Mouse (Mus musculus) B cell, adult 2 months (primary cell): ENCODE measurements around the gene Smco4.
"Not testable (repeated sequence)": the region's sequence is repeated elsewhere in the genome, so short reads cannot be mapped to it uniquely, and the experiment has no call there.

Experiments used
- DNase-seq, 2 experiments: peaks; one replicate each; pipeline ENCODE4 v3.0.0; 2022

Smco4 gene

DNA sequence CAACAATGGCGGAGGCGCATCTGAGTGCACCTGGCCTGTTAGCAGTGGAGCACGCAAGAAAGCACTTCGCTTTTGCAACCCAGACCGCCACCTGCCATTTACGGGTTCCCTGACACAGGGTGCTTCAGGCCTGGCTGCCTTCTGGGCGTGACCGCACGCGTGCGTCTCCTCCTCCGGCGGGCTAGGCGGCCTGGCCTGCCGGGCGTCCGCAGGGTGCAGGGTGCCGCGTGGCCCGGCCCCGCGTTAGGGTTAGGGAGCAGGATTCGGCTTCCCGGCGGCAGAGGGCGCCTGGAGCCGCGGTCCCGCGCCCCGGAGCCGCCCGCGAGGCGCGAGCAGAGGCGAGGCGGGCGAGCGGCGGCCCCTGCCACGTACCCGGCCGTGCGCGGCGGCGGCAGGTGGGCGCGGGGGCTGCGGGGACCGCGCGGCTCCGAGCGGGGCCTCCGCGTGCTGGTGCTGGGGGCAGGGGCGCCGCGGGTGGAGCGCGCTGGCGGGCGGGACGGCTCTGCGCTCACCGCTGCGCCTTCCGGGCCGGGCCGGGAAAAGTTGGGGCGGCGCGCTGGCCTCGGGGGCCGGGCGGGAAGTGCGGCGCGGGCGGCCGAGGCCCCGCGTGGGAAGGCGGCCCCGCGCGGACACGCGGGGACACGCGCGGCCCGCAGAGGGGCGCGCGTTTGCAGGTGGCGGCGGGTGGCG, at the start of gene Smco4:
Smco4 (plus strand) TSS at position 198 of the 690 bp plus-strand sequence.
- DNase-seq = peak; percentile 64 to 72

DNA sequence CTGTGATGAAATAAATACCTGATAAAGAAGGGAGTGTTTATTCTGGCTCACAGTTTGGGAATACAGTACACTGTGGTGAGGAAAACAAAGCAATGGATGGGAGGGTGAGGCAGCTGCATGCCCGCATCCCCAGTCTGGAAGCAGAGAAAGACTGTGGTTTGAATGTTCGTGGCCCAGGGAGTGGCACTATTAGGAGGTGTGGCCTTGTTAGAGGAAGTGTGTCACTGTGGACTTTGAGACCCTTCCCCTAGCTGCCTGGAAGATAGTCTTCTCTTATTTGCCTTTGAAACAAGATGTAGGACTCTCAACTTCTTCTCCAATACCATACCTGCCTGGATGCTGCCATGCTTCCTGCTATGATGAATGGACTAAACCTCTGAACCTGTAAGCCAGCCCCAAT, 45.8 kb upstream of the Smco4 start:
- no peak for DNase-seq

DNA sequence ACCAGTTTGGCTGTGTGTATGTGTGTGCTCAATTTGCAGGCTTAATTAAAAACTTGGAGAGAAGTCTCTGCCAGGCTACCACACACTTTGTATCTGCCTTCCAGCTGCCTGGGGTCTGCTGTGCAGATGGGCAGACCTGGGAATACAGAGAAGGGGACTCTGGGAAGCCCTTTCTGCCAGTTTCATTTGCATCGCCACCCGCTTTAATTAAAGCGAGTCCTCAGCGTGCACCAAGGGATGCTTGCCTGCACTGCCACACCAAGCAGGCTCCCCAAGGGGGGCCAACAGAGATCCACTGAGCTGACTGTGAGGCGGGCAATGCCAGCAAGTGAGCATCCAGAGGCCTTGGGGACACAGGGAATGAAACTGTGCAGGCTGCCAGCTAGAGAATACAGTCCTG, 42.3 kb upstream of the Smco4 start:
- no peak for DNase-seq

DNA sequence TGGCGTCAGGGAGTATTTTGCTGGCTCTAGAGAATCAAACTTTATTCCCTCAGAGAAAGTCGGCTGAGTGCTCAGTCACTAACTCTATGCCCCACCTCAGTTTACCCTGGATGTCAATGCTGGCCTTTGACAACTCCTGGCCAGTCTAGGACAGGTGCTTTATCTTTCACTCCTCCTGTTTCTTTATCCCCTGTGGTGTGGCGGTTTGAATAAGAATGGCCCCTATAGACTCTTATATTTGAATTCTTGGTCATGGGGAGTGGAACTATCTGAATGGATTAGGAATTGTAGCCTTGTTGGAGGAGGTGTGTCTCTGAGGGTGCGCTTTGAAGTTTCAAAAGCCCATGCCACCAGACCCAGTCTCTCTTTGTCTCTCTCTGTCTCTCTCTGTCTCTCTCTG, 21.0 kb upstream of the Smco4 start:
- no peak for DNase-seq

DNA sequence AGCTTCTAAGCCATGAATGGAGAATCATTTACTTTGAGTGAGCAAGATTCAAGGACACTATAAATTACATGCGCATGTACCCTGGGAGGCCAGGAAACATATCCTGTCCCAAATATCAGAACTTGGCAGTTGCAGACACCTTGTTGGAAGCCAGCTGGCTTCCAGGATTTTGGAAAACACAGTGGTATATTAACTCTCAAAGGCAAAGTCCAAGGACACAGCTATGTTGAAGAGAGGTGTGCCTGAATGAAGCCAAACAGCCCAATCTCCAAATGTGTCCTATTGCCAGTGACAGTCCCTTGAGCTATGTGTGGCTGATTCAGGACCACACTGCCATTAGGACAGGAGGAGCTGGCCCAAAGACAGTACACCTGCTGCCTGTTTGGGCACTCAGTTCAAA, 20.0 kb upstream of the Smco4 start:
- no peak for DNase-seq

DNA sequence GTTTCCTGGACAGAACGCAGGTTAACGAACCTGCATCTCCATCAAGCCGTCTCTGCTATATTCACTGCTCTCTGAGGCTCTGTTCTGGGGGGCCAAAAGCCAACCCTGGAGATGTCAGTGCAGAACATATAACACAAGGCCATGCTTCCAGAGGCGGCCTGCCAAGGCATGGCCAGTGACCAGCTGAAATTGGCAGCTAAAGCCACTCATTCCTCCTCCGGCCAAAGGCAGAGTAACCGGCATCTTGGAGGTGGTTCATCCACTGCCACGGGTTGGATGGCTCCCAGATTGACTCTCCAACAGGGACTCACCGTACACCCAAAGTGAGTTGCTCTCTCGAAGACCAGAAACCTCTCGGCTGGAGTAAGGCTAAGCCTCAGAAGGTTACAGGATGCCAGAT, 15.7 kb upstream of the Smco4 start:
- no peak for DNase-seq

DNA sequence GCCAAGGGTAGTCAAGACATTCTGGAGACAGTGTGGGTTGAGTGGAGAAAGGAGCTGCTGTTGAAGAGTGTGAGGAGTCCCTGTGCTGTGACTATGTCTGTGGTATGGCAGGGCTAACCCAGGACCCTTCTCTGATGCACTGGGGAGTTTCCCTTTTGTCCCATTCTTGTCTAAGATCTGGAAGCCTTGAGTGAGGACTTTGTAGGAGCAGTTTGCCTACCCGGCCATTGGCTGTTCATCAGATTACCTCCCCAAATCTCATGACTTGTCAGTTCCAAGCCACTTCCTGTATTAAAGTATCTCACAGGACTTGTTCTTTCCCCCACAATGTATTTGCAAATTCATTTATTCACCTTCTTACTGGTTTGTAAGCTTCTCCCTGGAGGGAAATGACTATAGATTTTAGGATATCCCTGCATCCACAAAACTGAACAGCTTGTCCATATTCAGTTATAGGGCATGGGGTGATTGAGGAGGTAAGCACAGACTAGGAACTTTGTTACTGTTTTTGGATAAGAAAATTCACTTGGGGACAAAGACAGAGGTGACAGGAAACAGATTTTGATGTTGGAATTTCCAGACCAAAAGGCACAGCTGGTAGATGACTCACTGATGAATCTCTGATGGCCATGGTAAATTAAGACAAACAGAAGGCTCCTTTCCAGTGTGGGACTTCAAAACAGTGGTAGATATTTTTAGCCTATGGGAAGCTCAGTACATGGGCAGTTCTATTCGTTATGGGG, 5.4 kb upstream of the Smco4 start:
- no peak for DNase-seq

DNA sequence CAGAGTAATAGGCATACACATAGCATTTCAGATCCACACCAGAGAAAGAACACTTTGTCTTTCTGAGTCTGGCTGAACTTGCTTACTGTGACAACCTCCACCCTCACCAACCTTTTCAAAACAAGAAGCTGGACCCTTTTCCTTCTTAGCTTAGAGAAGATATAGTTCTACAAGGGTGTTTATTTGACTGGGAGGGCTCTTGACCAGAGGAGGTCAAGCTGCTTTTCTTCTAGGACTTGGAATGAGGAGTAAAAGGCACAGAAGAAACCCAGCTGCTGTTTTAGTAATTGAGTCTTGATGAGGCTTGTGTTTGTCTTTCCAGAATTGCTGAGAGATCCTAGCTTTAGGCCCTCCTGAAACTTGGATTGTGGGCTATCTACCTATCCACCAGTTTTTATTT, 3.9 kb upstream of the Smco4 start:
- no peak for DNase-seq

DNA sequence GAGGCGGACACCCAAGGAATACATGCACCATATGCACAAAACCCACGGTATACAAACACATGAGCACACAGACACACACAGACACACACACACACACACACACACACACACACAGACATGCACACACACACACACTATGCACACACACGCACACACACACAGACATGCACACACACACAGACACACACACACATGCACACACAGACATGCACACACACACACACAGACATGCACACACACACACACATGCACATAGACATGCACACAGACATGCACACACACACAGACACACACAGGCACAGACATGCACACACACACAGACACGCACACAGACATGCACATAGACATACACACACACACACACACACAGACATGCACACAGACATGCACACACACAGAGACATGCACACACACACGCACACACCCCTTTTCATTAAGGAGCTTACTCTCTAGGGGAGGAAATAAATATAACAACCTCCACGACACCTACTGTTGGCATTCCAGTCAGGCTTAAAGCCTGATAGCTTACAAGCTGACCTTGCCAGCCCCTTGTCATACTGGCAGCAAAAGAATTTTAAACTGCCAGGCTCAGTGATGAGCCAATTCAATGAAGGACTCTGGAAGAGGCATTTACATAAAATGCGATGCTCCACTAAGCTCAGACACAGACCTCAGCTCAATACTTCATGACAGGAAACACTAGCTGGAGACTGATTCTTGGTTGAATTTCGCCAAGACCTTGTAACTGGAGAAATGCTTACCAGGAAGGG, 2.7 kb upstream of the Smco4 start:
- no peak for DNase-seq

DNA sequence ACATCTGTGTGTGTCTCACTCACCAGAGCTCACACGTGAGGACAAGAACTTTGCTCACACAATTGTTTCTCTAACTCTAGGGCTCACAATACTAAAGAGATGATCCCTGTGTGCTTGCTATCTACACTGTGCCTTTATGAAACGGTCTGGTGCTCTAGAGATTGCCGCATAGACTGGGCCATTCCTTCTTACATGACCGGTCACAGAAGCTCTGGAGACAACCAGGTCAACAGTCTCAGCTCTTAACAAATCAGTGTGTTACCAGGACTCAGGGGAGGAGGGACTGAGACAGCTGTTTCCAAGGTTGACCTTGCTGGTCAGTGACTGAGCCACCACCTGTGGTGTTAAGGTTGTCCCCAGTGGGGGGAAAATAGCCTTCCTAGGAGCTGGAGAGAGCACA, 1.5 kb upstream of the Smco4 start:
- DNase-seq = no peak

DNA sequence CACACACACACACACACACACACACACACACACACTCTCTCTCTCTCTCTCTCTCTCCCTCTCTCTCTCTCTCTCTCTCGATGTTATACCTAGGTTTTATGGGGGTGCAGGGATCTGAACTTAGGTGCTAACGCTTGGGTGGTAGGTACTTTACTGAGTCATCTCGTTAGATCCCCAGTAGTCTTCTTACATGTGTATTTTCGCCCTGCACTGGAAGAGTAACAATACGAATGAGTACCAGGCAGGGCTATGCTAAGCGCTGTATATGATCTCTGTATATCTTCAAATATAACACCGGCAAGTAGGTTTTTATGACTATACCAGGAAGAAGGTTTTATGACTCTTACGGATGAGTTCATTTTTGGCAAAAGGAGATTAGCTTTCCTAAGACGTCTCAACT, 831 bp upstream of the Smco4 start:
- no peak for DNase-seq

DNA sequence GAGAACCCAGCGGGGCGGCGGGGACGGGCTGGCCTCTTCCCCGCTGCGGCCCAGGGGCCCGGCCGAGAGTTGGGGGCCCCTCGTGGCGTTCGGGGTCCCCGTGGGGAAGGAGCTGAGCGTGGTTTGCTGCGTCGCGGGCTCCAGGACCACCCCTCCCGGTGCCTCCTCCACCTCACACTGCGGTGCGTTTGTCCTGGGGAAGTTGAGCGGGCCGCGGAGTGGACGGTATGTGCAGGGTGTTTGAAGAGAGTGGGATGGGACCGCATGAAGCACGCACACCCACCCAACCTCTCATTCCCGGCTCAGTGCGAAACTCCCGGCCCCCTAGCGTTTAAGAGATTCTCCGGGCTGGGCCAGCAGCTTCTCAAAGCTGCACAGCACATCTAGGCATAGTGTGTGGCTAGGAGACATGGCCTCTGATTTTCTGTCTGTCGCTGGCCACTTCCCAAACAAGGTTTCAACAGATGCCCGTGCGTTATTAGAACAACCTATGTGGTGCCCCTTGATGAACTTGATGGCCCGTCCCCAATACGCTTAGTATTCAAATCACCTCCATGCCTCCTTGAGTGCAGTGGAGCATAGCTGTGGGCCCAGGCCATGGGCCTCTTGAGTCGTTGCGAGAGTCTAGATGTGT, 810 bp downstream of the Smco4 start:
- DNase-seq = peak; percentile 25 to 27

DNA sequence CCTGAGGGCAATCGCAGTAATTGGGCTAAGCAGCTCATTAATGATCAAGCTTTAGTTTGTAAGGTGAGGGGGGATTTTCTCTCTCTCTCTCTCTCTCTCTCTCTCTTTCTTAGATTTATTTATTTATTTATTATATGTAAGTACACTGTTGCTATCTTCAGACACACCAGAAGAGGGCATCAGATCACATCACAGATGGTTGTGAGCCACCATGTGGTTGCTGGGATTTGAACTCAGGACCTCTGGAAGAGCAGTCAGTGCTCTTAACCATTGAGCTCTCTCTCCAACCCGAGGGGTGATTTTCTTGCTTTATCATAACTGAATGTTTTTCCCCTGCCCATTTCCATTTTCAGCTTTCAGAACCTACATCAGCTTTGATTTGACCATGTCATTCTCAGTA, 2.0 kb downstream of the Smco4 start:
- not testable (repeated sequence) for DNase-seq

DNA sequence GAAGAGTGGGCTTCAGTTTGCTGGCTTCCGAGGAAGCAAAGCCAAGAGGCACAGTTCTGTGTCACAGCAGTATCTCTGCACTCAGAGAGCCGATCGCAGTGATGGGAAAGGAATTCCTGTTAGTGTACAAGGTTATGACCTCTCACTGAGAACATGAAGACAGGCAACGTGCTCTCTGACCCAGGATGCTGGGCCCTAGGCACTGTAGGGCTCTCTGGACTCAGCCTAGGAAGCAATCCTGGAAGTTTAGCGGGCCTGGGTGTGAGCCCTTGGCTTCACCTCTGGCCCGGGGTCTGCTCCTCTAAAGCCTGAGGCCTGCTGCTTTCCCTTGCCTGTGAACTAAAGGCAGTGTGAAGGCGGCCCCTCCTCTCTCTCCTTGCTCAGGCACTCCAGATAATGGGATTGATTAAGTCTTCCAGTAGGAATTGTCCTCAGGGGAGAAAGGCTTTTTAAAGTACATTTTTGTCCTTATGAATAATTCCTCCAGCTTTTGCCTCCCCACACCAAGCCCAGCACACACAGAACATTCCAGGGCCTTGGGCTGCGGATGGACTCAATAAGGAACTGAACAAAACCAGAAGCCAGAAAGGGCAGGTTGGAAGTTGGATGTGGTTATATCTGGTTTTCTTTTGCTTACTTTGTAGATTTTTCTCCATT, 2.8 kb downstream of the Smco4 start:
- DNase-seq = no peak

DNA sequence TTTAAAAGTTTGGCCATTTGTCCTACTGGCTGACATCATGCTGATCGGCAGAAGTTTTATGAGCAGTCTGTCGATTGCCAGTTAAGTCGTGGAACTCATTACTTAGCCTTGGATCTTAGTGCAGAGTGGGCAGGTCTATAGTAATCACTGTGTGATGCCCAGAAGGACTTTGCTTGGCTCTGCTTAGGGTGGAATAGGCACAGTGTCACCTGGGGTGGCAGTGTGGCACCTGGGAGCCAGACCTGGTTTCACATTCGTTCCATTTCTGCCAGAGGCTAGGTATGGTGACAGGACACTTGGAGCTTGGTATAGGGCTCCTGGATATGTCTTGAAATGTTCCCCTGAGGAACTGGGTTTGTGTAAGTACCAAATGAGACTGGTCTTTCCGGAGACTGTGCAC, 6.8 kb downstream of the Smco4 start:
- no peak for DNase-seq

DNA sequence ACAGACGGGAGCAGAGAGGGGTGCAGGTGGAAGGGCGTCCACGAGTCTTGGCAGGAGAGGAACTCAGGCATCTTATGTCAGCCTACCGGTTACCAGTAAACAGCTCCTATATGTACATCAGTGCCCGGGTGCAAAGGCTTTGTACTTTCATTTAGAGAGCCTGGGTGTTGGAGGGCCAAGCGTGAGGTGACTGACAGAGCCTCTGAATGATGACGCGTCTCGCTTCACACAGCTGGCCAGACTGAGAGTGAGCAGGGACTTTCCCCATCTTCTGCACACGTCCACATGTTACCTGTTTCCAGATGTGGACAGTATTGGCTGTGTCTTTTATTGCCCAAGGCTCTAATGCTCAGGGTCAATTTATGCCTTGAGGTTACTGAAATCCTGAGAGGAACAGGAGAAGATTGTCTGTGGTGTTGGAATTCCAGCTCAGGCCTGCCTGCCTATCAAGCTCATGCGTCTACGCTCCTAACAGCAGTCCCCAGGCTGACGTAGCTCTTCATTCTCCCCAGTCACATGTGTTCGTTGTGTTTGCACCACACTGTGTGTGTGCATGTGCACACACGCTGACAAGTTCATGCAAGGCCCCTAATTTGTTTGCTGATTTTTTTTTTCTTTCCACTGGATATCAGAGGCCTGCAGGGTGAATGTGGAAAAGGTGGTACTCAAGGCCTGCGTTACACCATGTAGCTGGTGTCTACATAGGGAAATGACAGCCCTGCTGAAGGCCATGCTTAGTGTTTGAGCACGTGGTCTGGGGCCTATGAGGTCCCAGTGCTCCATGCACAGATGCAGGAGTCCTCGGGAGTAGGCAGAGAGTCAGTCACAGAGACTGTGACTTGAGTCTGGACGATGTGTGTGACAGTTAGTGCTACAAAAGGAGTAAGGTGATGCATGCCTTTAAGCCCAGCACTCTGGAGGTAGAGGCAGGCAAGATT, 8.4 kb downstream of the Smco4 start:
- no peak for DNase-seq

DNA sequence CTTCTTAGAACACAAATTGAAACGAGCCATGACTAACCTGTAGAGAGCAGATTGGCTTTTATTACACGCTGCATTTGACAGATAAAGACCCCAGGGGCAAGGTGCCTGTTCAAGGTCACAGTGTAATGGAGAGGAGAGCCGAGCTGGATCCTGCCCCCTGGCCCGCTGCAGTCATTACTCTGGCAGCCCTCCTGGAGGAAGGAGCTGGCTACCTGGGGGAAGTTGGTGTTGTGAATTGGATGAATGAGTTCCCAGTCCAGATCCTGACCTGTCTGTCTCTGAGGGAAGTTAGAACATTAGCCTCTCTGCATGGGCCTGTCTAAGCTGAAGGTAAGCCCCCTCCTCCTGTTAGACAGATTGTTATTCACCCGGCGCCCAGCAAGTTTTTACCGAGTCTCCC, 9.2 kb downstream of the Smco4 start:
- DNase-seq = no peak

DNA sequence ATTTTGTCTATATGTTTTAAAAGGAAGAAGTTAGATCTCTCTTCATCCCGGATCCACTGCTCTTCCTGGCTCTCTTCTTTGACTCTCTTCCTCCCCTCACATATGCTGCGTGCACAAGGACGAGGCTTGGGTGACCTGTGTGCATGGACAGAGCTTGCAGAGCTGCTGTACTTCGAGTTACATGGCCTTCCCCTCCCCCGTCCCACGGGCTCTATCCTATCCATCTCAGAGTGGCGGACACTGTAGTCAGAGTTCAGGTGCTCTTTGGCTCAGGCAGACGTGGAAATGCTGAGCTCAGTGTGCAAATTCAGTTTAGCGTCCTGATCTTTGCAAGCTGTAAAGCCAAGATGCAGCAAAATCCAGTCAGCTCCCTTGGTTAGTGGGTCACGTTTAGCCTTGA, 10.1 kb downstream of the Smco4 start:
- no peak for DNase-seq

DNA sequence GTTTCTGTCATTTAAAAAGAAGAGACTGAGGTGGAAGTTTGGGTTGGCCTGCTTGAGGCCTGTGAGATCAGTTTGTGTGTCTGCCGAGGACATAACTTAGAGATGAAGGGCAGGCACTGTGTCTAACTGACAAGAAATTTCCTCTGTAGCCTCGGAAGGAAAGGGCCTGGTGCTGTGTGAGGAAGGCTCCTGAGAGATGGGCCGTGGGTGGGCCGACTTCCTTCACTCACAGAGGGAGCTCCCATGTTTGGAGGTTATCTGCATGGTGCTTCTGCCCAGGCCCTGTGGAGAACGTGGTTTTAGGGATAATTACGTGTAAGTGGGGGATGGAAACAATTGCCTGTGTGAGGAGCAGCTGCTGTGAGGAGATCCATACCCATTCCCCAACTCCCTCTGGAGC, 10.6 kb downstream of the Smco4 start:
- no peak for DNase-seq

DNA sequence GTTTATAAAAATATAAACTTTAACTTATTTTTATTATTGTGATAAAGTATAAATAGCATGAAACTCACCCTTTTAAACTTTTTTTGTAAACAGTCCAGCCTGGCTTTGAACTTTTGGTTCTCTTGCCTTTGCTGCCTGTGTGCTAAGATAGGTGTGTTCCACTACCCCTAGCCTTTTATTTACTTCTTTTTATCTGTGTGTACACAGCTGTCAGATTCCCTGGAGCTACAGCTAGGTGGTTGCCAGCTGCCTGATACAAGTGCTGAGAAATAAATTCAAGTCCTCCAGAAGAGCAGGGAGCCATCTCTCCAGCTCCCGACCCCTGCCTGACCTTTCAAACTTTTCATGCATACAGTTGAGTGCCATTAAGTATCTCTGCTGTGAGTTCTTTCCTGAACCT, 12.1 kb downstream of the Smco4 start:
- DNase-seq = no peak

DNA sequence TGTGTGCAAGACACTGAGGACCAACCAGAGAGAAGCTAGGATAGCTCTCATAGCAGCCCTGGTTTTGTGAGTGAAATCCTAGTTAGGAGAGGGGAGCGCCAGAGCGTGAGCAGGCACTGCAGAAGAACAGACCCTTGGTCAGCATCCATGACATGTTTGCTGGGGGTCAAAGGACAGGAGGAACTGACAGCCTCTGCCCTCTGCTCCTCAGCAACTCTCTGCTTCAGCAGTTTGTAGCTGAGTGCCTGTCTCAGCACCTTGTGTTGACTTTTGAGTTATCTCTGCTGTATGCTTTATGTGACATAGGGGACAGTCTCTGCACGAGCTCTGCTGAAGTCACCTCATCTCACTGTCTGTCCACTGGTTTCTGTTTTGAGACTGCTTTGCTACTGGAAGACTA, 13.6 kb downstream of the Smco4 start:
- DNase-seq = no peak

DNA sequence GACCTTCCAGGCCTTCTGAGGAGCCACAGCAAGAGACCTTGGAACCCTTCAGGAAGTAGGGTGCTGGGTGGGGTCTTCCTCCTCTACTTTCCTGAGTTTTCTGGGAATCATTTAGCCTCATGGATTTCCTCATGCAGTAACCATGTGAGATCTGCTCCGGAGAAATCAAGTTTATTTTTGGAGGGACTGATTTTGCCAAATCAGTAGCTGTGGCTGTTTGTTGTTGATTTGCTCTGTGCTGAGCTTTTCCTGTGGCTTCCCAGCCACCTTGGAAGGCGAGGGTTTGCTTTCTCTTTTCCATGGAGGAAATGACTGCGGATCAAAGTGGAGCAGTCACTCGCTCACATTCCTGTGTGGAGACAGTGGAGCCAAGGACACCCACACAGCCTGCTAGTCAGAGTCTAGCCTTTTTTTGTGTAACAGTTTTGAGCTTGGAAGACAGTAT, 14.2 kb downstream of the Smco4 start:
- no peak for DNase-seq
